Mouse (Mus musculus) C2C12 (cell line): ENCODE measurements around the gene BC048562. TPM values are rescaled to one million over a fixed set of nuclear protein-coding genes. Genes with fewer than 3 reads are reported as not detected.

Source experiments
- H3K27me3 ChIP-seq: one replicate; pipeline ENCODE4 v1.6.1; 2011; ENCODE audit not compliant: control insufficient read depth, insufficient read depth, insufficient read length
- H3K36me3 ChIP-seq: one replicate; pipeline ENCODE4 v1.6.1; 2011; ENCODE audit not compliant: control insufficient read depth, insufficient read depth
- H3K4me3 ChIP-seq: one replicate; pipeline ENCODE4 v1.5.1; 2011; ENCODE audit warnings: mild to moderate bottlenecking, control low read depth; ENCODE audit not compliant: poor library complexity, insufficient read depth, severe bottlenecking
- H3K79me2 ChIP-seq: one replicate; pipeline ENCODE4 v1.6.1; 2011; ENCODE audit not compliant: control insufficient read depth, insufficient read depth
- H3K79me3 ChIP-seq: one replicate; pipeline ENCODE4 v1.6.1; 2011; ENCODE audit warnings: low read depth, control low read depth
- H3ac ChIP-seq: one replicate; pipeline ENCODE3; 2011; ENCODE audit warnings: low read depth; ENCODE audit not compliant: control insufficient read depth, insufficient read length
- CEBPB ChIP-seq: IDR thresholded peaks from one replicate; pipeline ENCODE4 v1.6.1; 2011; ENCODE audit warnings: low read depth, mild to moderate bottlenecking, control low read depth, moderate library complexity
- CTCF ChIP-seq: IDR thresholded peaks from one replicate; pipeline ENCODE4 v1.5.1; 2011; ENCODE audit not compliant: control insufficient read depth, insufficient read depth, insufficient read length
- FOSL1 ChIP-seq: IDR thresholded peaks from one replicate; pipeline ENCODE4 v1.8.0; 2011; ENCODE audit warnings: mild to moderate bottlenecking, low read length; ENCODE audit not compliant: poor library complexity, insufficient read depth, severe bottlenecking
- MAX ChIP-seq: IDR thresholded peaks from one replicate; pipeline ENCODE4 v1.6.1; 2011; ENCODE audit warnings: mild to moderate bottlenecking, control low read depth
- MYOD1 ChIP-seq: IDR thresholded peaks from one replicate; pipeline ENCODE4 v1.6.1; 2011; ENCODE audit warnings: low read depth; ENCODE audit not compliant: control insufficient read depth, insufficient read length
- MYOG ChIP-seq: IDR thresholded peaks from one replicate; pipeline ENCODE4 v1.6.1; 2011; ENCODE audit not compliant: control insufficient read depth, insufficient read length; ENCODE audit errors: extremely low read depth
- USF1 ChIP-seq: IDR thresholded peaks from one replicate; pipeline ENCODE4 v1.6.1; 2011; ENCODE audit warnings: low read depth, mild to moderate bottlenecking, control low read depth, moderate library complexity
- polyA plus RNA-seq: library from polyadenylated mRNA; unstranded; fragments of >200 nt; fragmentation: generic; extraction: Trizol; gene quantifications from one replicate; pipeline ENCODE4 v1.2.1, GENCODE M21; 2012; ENCODE audit warnings: missing spikeins

BC048562 gene
- polyA plus RNA-seq, 1 experiment = not detected

- H3K36me3 ChIP-seq = peaks cover 70% of the 10 kb centered on the region
- H3K4me3 ChIP-seq = no peak overlapping the region
- TF ChIP-seq FOSL1 (no peak), MYOD1 (no peak), USF1 (no peak), MYOG (no peak), MAX (no peak), CEBPB (no peak), CTCF (no peak)
- peaks cover 17% of the 10 kb centered on the region for H3K79me3 ChIP-seq
- no peaks in the 10 kb centered on the region for H3K27me3 ChIP-seq
- H3K79me2 ChIP-seq = peaks cover 32% of the 10 kb centered on the region
- H3ac ChIP-seq = no peak overlapping the region
These were observed 58.6 kb downstream of the BC048562 start for GRCm38 (mm10) chr9:108494905-108495304.

Other genes starting within 250 kb of the BC048562 start
- gene Bsn, start 246.1 kb upstream of the BC048562 start, polyA plus RNA-seq = 0.85 TPM
- 42.3 TPM for gene Dag1, start 172.5 kb upstream of the BC048562 start, polyA plus RNA-seq
- gene Nicn1, start 146.1 kb upstream of the BC048562 start, polyA plus RNA-seq = 24.6 TPM
- gene Amt, start 139.6 kb upstream of the BC048562 start, polyA plus RNA-seq = 0.71 TPM
- 300 TPM for gene Rhoa, start 130.4 kb upstream of the BC048562 start, polyA plus RNA-seq
- gene Tcta, start 130.3 kb upstream of the BC048562 start, polyA plus RNA-seq = 13.7 TPM
- gene Gpx1, start 97.6 kb upstream of the BC048562 start, polyA plus RNA-seq = 667 TPM
- 82.3 TPM for gene Usp4, start 88.6 kb upstream of the BC048562 start, polyA plus RNA-seq
- 0.16 TPM for gene 1700102P08Rik, start 43.7 kb upstream of the BC048562 start, polyA plus RNA-seq
- gene Ccdc36, start 8.0 kb upstream of the BC048562 start, polyA plus RNA-seq = not detected
- 35.2 TPM for gene Ccdc71, start 24.0 kb downstream of the BC048562 start, polyA plus RNA-seq
- gene Klhdc8b, start 25.1 kb downstream of the BC048562 start, polyA plus RNA-seq = 1.4 TPM
- gene Lamb2, start 43.3 kb downstream of the BC048562 start, polyA plus RNA-seq = 36.3 TPM
- 70.8 TPM for gene Usp19, start 54.1 kb downstream of the BC048562 start, polyA plus RNA-seq
- 203 TPM for gene Qars, start 71.2 kb downstream of the BC048562 start, polyA plus RNA-seq
- 58.2 TPM for gene Qrich1, start 80.3 kb downstream of the BC048562 start, polyA plus RNA-seq
- gene Impdh2, start 123.8 kb downstream of the BC048562 start, polyA plus RNA-seq = 332 TPM
- 6.8 TPM for gene Ndufaf3, start 131.0 kb downstream of the BC048562 start, polyA plus RNA-seq
- gene Dalrd3, start 133.4 kb downstream of the BC048562 start, polyA plus RNA-seq = 56.1 TPM
- 52.9 TPM for gene Wdr6, start 142.3 kb downstream of the BC048562 start, polyA plus RNA-seq
- gene P4htm, start 161.2 kb downstream of the BC048562 start, polyA plus RNA-seq = 1.3 TPM
- 30.5 TPM for gene Arih2, start 212.9 kb downstream of the BC048562 start, polyA plus RNA-seq
- gene Slc25a20, start 225.6 kb downstream of the BC048562 start, polyA plus RNA-seq = 20.6 TPM